Mouse (Mus musculus): ENCODE measurements around the gene Hist1h1c.
A peak's percentile ranks its signal among the peaks of the same experiment; 100 is the strongest.
"Not testable (repeated sequence)": the region's sequence is repeated elsewhere in the genome, so short reads cannot be mapped to it uniquely, and the experiment has no call there.

Hist1h1c gene

DNA sequence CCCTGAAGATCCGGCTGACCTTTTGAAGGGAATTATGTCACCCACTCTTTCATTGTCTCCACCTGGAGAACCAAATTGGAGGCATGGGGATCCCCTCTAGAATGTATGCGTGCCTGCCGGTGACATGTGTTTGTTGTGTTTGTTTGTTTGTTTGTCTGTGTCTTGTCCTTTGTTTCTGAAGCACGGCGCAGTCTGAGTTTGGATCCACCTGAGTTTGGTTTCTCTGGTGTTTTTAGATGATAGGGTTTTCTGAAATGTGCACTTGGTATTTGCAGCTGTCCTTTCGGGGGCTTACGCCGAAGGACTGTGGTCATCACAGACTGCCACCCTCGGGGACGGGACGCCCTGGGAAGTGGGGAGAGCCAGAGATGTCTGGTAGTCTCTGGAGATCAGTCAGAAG is 21.4 kb upstream of the Hist1h1c start:
- DNase-seq: no peak

DNA sequence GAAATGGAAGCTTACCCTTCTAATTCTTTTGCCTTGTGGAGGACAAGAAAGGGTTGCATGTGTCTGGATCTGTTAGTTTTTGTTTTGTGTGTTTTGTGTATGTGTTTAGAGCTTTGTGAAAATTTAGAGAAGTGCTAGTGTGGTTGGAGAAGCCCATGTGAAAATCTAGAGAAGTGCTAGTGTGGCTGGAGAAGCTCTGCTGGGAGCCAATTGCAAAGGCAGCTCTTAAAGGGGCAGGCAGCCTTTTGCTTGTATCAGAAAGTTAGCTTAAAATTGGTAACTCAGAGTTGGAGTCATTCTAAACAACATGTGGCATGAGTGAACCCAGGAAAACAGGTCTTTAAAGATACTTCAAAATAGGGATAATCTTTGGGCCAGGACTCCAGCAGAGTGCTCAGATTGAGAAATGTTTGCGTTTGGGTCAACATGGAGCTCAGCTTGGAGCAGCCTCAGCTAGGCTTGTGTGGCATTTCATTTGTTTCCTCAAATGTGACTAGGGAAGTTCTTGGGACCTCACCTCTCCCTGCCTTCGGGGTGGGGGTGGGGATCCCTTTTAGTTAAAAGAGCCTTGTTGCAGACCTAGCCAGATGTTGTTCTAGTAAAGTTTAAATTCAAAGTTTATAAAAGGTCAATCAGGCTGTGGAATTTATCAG is 20.9 kb upstream of the Hist1h1c start:
- DNase-seq: not testable (repeated sequence)

DNA sequence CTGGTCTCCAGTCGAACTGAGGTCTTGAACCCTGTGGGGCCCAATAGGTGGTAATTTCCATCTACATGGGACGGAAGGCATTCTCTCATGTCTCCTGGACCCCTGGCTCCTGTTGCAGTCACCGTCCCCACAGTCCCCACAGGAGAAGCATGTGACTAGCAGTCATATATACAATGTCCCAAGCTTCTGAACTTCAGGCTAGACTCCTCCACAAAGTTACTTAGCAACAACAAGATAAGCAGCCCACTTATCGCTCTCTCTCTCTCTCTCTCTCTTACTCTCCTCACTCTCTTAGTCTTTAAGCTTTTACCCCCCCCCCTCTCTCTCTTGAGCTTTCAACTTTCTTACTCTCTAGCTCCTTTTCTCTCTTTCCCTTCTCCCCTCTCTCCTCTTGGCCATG is 14.4 kb upstream of the Hist1h1c start:
- DNase-seq: no peak

DNA sequence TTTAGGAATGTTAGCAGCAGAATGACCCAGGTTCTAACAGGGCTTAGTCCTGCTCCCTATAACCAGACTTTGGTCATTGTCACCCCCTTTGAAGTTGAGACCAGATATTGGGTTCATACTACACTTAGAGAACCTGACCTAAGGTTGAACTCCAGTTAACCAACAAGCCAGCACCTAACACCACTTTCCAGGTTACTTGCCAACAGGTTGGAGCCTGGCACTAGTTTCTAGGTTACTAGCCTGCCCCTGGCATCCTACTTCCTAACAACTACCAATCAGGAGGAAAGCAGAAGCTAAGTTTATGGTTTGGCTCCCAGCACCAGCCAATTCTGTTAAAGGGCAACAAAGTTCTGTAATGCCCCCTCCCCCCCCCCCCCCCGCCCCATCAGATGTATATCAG is 13.4 kb upstream of the Hist1h1c start:
- DNase-seq: no peak

DNA sequence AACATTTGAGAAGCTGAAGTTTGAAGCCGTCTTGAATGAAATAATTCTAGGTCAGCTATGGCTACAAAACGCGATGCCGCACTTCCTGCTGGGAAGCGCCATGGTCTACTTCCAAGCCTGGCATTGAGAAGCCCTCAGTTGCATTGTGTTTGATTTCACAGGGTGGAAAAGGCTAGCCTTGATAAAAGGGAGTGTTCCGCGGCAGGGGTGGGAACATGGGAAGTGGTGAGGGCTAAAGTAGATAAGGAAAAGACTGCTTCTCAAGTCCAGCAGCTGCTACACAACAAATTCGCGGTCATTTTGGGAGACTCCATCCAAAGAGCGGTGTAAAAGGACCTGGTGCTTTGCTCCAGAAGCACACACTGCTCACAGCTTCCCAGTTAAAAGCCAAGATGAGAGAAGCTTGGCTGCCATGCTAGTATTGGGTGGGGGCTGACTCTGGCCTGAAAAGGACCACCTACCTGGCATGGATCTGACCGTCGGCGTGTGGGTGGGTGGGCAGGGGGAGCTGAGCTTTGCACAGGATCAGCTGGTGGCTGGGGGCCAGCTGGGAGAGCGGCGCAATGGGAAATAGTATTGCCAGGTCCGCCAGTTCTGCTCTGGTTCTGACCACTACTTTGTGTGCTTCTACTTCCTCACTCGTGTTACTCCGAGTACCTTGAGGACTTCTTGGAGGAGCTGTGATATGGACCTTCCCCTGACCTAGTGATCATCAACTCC is 10.0 kb upstream of the Hist1h1c start:
- no peak for DNase-seq

DNA sequence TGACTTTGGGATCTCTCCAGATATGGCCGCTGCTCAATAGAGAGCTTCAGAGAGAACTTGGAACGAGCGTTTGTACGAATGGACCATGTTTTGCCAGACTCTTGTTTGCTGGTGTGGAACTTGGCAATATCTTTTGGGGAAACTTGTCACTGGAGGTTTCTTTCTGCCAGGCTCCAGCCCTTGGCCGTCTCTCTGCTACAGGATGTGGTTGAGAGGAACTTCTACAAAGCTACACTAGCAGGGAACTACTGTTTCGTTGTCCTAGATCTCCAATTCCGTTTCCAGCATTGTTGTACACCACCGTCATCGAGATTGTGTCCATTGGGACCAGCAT is 9.4 kb upstream of the Hist1h1c start:
- no peak for DNase-seq

DNA sequence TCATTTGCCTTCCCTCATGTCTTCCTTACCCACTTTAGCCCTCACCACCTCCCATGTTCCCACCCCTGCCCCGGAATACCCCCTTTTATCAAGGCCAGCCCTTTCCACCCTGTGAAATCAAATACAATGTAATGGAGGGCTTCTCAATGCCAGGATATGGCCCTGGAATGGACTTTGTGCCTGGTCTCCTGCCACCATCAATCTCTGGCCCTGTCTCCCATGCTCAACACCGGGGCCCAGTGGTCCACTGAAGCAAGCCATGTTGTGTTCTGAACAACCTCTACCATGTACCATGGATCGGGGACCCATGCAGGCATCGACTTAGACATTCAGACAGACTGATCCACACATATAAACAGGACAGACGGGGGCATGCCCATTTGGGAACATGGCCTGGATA is 8.9 kb upstream of the Hist1h1c start:
- DNase-seq: no peak

DNA sequence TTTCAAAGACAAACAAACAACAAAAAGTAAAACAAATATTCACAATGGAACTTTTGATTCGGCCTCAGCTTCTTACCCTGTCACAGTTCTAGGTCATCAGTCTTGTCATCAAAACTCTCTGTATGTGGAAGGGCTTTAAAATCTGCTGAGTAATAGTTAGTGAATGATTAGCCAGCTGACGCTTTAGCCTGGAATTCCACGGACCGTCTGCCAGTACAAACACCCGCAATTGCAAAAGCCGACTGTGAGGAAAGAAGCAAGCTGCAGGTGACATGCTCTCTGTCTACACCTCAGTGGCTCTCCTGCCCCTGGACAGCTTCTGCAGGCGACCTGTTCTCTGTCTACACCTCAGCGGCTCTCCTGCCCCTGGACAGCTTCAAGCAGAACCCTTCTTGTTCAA is 8.1 kb upstream of the Hist1h1c start:
- no peak for DNase-seq

DNA sequence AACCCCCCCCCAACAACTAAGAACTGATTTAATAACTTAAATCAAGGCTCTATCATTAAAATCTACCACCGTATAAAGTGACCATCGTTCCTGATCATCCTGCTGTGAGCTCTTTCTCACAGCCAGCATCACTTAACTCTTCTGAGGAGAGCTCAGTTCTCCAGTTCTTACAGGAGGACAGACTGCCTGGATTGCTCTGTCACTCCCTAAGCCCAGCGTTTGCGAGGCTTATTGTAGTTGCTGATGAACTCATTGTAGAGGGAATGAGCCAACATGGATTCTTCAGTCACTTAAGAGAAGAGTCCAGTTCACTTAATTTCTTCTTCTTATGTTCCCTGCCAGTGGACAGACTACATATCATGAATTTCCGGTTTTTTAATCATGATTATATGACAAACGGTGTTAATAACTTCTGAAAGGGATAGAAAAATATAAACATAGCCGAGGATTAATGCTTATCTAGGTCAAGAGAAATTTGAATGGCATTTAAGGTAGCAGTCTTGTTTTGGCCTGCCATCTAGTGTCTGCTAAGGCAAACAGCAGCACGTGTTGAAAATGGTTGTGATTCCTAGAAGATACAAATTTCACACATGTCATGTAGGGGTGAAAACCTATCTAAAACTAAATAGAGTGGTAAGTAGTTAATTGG is 6.3 kb upstream of the Hist1h1c start:
- peak; percentile 73 for DNase-seq

DNA sequence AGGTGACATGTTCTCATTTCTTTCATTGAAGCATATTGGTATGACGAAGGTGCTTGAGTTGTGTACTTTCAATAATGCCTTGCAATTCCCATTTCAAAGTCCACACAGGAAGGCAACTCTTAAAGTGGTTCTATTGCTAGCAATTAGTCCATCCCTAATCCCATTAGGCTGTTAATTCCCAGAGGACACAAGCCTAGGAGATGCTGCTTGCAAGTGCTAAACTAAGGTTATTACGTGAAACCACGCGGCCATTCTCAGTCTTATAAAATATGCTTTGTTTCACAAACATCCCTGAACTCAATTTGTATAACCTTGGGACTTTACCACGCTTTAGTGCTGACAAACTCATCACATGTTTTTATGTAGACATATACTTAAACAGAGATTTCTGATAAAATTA is 1.5 kb upstream of the Hist1h1c start:
- peak; percentile 61 for DNase-seq

DNA sequence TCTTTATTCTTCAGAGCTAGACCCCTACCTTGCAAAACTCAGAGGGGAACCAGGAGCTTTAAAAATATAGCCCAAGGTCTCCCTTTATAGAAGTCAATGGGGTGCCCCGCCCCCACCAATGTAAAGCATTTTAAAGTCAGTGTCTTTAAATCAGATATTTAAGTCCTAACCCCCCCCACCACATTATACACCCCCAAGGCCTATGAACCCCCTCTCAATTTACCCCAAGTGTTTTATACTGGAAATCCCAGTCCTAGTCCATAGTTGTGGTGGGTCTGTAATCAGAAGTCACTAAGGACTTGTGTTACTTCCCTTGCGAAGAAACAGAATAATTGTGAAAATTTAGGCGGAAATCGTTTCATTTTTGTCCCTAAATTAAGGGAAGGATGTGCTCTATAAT is 567 bp upstream of the Hist1h1c start:
- no peak for DNase-seq

DNA sequence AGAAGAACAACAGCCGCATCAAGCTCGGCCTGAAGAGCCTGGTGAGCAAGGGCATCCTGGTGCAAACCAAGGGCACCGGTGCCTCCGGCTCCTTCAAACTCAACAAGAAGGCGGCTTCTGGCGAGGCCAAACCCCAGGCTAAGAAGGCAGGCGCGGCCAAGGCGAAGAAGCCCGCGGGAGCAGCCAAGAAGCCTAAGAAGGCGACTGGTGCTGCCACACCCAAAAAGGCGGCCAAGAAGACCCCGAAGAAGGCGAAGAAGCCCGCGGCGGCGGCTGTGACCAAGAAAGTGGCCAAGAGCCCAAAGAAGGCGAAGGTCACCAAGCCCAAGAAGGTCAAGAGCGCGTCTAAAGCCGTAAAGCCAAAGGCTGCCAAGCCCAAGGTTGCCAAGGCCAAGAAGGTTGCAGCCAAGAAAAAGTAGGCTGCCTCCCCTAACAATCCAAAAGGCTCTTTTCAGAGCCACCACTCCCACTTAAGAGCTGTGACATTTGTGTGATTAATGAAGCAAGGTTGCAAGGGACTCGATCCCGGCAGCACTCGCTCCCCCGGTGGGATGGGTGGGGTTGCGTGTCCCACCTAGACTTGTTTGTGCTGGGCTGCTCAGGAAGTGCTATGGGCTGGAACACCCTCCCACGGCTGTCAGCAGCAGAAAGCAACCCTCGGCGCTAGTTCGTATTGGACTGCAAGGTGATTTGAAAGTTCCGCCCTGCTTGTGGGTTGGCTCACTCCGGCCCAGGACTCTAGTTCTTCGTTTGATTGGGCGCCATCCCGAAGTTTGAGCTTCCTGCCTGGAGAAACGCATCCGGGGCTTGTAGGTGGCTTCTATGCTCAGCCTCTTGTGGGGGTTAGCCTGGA is 687 bp downstream of the Hist1h1c start:
- peak; percentile 95 for DNase-seq

DNA sequence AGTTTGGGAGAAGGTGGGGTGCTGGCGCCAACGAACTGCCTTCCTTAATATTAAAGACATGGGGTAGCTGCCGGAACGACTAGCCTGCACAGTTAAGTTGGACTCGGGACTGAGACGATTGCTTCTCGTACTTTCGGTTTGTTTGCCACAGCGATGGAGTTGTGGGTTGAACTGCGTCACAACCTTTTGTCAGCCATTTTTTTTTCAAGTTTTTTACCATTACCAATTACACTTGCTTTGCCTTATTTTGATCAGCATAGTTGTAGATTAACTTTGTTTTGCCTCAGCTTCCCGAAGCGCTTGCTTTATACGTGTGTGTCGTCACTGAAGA is 1.3 kb downstream of the Hist1h1c start:
- DNase-seq: no peak

DNA sequence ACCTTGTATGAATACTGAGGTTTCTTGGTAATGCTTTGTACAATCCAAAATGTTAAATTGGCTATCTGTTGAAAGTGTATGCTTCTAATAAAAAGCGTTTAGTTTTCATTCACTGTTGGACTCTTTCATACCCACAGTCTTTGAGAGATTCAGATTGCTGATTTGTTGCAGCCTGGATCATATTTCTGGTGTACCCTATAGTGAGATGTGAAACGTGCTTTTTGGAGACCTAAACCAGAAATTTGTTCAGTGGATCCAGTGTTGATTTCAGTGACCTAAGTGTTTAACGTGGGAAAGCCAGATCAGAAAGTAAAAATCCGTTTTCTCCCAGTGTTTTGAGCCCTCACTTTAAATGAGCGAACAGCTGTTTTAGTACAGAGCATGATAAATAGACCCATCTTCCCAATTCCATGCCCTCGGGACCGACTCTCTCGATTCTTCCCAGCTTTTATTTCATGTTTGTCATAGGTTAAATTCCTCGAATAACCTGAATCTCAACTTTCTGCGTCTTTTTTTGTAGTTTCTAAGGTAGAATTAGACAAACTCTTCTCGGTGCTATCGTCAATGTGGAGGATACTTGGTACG is 1.7 kb downstream of the Hist1h1c start:
- no peak for DNase-seq

DNA sequence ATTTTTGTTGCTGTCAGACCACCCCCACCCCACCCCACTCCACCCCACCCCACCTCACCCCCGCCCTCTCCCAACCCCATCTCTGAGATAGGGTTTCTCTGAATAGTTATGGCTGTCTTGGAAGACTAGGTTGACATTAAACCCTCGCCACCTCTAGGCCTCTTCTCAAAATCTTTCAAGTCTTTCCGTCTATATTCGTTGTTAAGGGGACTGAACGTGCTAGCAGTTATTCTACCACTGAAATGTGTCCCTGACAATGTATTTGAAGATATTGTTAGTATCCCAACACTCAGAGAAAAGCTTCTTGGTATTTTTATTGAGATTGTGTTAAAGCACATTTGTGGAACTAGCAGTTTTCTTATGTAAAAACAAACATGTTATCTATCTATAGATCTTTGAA is 2.3 kb downstream of the Hist1h1c start:
- DNase-seq: no peak

DNA sequence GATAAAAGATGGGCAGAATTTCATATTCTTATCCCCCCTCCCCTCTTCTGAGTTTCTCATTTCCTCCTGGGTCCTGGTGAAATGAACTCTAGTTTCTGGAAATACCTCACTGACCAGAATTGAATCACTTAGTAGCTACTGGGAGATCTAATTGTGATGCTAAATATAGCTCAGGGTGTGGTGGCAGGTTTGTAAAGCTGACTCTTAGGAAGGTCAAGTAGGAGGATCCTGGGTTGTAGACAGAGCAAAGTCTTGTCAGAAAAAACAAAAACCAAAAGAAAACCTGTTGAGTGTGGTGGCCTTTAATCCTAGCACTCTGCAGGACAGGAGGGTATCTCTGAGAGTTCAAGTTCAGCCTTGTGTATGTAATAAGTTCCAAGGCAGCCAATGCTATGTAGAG is 3.4 kb downstream of the Hist1h1c start:
- no peak for DNase-seq

DNA sequence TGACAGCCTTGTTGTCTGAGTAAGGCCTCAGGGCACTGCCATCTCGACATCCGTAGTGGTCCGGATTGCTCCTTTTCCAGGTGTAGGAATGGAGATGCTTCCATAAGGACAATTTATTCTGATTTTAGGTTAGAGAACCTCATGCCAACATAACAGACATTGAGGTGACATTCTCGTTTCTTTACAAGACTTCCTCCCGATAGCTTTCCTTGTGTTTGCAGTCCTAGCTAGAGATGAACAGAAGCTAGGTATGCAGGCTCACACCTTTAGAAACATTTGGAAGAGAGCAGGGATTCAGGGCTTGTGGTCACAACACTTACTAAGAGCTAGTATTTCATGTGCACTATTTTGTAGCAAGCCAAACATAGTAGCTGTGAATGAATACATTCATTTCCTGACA is 4.6 kb downstream of the Hist1h1c start:
- DNase-seq: peak; percentile 11

DNA sequence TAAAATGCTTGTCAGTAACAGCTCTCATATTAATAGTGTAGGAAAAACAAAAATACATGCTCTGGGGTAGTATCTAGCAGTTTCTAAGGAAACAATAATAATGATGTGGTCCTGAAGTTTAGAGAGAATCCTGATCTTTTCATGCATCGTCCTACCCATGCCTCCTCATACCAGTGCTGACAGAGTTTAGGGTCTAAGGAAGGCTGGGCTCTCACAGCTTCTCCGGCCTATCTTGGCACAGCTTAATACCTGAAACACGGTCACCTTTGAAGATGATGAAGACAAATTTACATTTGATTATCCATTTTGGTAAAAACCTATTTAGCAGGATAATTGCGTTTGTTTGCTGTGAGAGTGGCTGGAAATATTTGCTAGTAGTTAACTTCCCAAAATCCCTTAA is 5.4 kb downstream of the Hist1h1c start:
- no peak for DNase-seq

DNA sequence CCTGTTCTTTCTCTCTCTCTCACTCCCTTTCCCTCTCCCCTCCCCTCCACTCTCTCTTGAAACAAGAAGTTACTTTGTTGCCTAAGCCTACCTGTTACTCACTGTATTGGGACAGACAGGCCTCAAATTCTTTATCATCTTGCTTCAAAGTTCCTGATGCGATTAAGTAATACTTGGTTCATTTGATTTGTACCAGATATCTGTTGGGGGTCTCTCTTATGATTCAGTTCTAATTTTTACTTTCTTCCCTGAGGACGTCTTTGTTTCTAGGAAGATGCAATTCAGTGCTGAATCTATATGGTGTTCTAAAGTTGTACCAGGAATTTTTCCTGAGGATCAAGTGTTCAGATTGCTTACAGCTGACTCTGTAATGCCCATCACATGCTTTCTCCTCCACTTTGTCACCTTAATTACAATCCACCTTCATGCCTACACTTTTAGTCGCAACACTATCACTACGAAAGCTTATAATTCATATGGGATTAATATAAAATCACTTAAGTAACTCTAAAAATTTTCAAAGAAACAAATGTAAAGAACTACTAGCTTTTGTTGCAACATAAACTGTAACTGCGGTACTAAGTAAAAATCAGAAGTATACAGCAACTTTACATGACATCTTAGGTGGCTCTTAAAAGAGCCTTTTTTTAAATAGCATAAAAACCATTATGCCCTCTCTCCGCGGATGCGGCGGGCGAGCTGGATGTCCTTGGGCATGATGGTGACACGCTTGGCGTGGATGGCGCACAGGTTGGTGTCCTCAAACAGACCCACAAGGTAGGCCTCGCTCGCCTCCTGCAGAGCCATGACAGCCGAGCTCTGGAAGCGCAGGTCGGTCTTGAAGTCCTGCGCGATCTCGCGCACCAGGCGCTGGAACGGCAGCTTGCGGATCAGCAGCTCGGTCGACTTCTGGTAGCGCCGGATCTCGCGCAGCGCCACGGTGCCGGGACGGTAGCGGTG is 6.1 kb downstream of the Hist1h1c start:
- no peak for DNase-seq

DNA sequence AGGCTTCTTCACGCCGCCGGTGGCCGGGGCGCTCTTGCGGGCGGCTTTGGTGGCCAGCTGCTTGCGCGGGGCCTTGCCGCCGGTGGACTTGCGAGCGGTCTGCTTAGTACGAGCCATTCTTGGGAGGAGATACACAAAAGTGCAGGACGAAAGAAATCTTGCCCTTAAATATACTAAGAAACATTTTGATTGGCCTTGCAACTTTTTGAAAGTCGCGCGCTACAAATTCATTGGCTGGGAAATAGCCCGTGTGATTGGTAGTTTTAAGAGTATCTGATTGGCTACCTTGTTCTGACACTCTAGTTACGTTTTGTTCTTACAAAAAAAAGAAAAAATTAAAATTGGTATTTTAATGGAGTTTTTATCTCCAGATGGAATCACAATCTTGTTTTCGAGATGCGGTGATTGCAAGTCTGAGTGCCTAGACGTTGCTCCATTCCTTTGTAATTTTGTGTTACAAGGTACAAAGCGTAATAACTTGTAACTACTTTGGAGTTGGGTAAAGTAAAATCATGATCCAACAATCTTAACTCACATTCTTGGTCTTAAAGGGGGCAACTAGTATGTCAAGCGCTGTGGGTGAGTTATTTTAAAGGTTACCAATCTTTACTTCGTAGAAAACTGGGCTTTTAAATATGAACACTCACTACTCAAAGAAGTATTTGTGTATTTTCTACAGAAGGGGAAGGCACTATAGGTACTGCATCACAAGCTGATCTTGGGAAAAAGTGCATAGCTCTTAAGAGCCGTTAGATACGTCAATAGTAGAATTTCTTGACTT is 7.0 kb downstream of the Hist1h1c start, which contains the start of gene Hist1h3c:
Gene Hist1h3c, minus strand, starts transcription at position 222 of the 781 bp plus-strand sequence.
- DNase-seq: peak; percentile 96

All from retina, postnatal 1 day (tissue).